Mouse (Mus musculus): ENCODE results near the gene Gtsf1l. TPM values are rescaled to one million over a fixed set of nuclear protein-coding genes. Genes with fewer than 3 reads are reported as not detected.
"Not testable (repeated sequence)": the region's sequence is repeated elsewhere in the genome, so short reads cannot be mapped to it uniquely, and the experiment has no call there.

The Gtsf1l gene
- polyA plus RNA-seq, 1 experiment from 2014 or later, result not detected

DNA sequence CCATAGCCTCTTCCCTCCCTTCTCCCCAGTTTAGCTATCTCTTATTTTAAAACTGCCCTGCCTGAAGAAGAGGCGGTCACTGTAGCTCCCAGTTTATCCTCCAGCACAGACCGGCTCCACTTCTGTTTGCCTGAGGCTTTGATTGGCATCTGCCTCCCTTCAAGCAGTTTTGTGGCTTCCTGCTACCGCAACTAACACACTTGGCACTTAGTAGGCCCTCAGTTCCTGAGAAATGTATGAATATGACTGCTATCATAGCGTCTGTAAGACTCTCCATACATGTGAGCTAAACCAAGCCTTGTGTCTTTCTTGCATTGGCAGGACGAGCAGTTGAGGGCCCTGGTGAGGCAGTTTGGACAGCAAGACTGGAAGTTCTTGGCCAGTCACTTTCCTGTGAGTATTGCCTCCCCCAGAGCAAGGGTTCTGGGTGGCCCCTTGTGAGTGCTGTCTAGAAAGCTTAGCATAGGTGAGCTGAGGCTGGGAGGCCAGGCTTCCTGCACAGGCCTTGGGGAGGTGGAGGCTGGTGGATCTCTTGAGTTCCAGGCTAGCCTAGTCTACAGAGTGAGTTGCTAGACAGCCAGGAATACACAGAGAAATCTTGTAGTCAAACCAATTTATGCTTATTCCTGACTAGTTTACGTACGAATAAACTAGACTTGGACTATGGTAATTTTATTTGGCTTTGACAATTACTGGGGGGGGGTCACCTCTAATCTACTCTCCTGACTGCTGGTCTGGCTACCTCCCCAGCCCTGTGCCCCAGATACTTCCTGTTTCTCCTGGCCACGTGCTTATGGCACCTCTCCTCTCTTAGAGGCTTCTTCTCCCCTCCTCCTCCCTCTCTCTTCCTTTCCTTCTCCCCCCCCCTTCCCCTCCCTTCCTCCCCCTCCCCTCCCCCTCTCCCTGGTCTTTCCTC, 26.2 kb downstream of the Gtsf1l start:
- Histone ChIP-seq H3K9ac (no peak overlapping the region), H3K9me3 (replicated peaks) (no peaks in the 10 kb centered on the region), H3K4me1 (replicated peaks) (peaks cover 49% of the 10 kb centered on the region), H3K27me3 (no peaks in the 10 kb centered on the region), H3K4me2 (no peak overlapping the region), H3K4me3 (replicated peaks) (no peak overlapping the region), H3K36me3 (peaks cover 90% of the 10 kb centered on the region), H3K27ac (peak overlapping the region; percentile 16; the same call in 1 of the 2 replicates)
- no peak for ATAC-seq (ENCODE audit: low read depth)
- no peak for DNase-seq
- WGBS (ENCODE audit: insufficient replicate concordance), result 43% methylated on average over 8 of the region's 8 CpGs

DNA sequence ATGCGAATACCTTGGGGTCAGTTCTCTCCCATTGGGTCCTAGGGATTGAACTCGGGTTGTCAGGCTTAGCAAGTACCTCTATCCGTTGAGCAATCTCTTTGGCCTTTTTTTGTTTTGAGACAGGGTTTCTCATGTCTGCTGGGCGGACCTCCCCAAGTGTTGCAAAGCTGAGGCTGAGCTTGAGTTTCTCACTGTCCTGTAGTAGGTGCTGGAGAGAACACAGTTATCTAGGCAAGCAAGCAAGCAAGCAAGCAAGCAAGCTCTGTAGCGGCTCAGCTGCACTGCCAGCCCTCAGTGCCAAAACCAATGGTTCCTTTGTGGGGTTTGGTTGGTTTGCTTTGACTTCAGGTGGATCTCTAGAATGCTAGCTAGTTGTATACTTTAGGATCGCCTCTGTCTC, 27.0 kb downstream of the Gtsf1l start:
- no peaks in the 10 kb centered on the region for H3K27me3 ChIP-seq
- no peak overlapping the region for H3K4me2 ChIP-seq
- H3K9me3 ChIP-seq (replicated peaks), result no peaks in the 10 kb centered on the region
- ATAC-seq (ENCODE audit: low read depth) (no peak), DNase-seq (no peak)
- peaks cover 82% of the 10 kb centered on the region for H3K36me3 ChIP-seq
- peaks cover 57% of the 10 kb centered on the region for H3K4me1 ChIP-seq (replicated peaks)
- peak overlapping the region; percentile 34; the same call in 1 of the 2 replicates for H3K27ac ChIP-seq
- WGBS (ENCODE audit: insufficient replicate concordance), result 52% methylated on average over 6 of the region's 6 CpGs
- no peak overlapping the region for H3K9ac ChIP-seq
- no peak overlapping the region for H3K4me3 ChIP-seq (replicated peaks)

DNA sequence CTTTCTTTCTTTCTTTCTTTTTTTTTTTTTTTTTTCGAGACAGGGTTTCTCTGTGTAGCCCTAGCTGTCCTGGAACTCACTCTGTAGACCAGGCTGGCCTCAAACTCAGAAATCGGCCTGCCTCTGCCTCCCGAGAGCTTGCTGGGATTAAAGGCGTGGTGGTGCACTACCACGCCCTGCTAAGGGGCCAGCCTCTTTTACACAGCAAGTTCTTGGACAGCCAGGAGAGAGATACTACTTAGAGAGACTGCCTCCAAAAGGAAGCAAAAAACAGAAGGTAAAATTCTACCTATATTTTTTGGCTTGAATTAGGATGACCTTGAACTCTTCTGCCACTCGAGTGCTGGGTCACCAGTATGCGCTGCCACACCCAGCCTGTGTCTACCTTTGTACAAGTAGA, 28.7 kb downstream of the Gtsf1l start:
- peaks cover 65% of the 10 kb centered on the region for H3K4me1 ChIP-seq (replicated peaks)
- not testable (repeated sequence) for H3K9ac ChIP-seq; H3K27ac ChIP-seq; H3K27me3 ChIP-seq; H3K4me3 ChIP-seq (replicated peaks); DNase-seq; ATAC-seq (ENCODE audit: low read depth); H3K9me3 ChIP-seq (replicated peaks)
- peaks cover 65% of the 10 kb centered on the region for H3K36me3 ChIP-seq
- peak overlapping the region; percentile 17; the same call in 1 of the 2 replicates for H3K4me2 ChIP-seq
- 79% methylated on average over 7 of the region's 7 CpGs for WGBS (ENCODE audit: insufficient replicate concordance)

DNA sequence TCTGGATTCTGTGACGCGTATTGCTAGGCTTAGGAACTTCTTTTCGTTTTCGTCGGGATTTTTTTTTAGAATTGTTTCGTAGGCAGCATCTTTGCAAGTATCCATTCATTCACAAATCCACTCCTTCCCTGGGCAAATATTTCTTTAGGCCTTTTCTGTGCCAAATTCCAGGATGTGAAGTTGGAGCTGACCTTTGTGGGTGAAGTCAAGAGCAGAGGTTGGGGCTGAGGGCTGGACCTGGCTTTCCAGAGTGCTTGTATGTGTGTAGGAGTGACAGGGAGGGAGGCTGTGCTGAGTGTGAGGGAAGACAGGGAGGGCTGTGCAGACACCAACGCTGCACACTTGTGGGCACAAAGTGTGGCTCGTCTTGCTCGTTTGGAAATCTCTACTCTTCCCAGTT, 31.1 kb downstream of the Gtsf1l start:
- no peak for DNase-seq
- peaks cover 41% of the 10 kb centered on the region for H3K36me3 ChIP-seq
- peak overlapping the region; percentile 94 for H3K9ac ChIP-seq
- ATAC-seq (ENCODE audit: low read depth), result no peak
- H3K9me3 ChIP-seq (replicated peaks), result no peaks in the 10 kb centered on the region
- WGBS (ENCODE audit: insufficient replicate concordance), result 83% methylated on average over 9 of the region's 9 CpGs
- H3K4me3 ChIP-seq (replicated peaks), result peak overlapping the region; percentile 94
- peaks cover 80% of the 10 kb centered on the region for H3K4me1 ChIP-seq (replicated peaks)
- H3K27ac ChIP-seq, result peak overlapping the region; percentile 48; the same call in 1 of the 2 replicates
- H3K4me2 ChIP-seq, result peak overlapping the region; percentile 99
- H3K27me3 ChIP-seq, result no peaks in the 10 kb centered on the region

DNA sequence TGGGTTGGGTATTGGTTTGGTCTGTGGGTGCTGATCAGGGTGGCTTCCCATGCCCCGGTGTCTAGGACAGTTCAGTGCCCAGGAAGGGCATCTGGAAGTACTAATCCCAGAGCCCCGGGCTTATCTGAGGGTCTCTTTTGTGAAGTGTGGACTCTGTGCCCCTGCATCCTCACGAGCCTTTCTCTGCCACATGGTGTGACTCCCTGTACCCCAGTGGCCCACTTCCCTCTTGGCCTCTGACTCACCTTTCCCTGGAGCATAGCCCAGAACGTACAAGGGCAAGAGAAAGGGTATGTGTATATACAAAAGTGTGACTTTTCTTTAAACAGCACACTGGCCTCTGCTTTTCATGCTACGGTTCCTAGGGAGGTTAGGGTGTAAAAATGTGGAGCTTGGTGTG, 31.9 kb downstream of the Gtsf1l start:
- H3K36me3 ChIP-seq, result peaks cover 33% of the 10 kb centered on the region

DNA sequence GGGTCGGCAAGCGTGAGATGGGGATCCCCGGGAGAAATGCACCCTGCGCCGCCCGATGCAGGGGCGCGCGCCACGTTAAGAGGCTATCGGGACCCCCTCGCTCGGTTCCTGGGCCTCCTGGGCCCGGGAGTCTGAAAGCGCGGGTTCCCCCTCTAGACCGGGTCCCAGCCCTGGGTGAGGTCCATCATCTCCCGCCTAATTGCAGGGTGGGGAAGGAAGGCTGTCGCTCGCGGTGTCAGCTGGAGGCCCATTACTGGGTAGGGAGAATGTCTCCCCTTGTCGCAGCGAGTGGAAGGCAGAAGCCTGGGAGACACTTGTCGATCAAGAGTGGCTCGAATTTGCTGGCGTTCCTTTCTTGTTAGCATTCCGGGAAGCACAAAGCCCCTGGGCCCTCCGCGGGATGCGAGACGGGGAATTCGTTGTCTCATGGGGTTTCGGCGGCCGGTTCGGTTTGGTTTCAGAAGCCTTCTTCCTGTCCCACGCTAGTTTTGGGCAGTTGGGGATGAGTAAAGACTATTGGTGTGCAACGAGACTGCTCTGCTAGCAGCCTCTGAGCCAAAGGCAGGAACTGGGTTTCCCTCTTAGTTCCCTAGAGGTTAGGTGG, 32.7 kb downstream of the Gtsf1l start:
- ATAC-seq (ENCODE audit: low read depth) (peak; percentile 57), DNase-seq (peak; percentile 26)
- 0% methylated on average over 38 of the region's 38 CpGs for WGBS (ENCODE audit: insufficient replicate concordance)
- Histone ChIP-seq H3K4me1 (replicated peaks) (peaks cover 68% of the 10 kb centered on the region), H3K9ac (peak overlapping the region; percentile 94), H3K4me2 (peak overlapping the region; percentile 99), H3K27ac (peak overlapping the region; percentile 86), H3K9me3 (replicated peaks) (no peaks in the 10 kb centered on the region), H3K36me3 (peaks cover 27% of the 10 kb centered on the region), H3K27me3 (no peaks in the 10 kb centered on the region), H3K4me3 (replicated peaks) (peak overlapping the region; percentile 94)

More for the DNA sequence above, 31.9 kb downstream of the Gtsf1l start:
- DNase-seq, result no peak
- Histone ChIP-seq H3K27ac (0 out of 2 replicates have a peak overlapping the region, but pooled peaks have one; percentile 48), H3K9me3 (replicated peaks) (no peaks in the 10 kb centered on the region), H3K4me2 (peak overlapping the region; percentile 99), H3K4me1 (replicated peaks) (peaks cover 74% of the 10 kb centered on the region), H3K4me3 (replicated peaks) (peak overlapping the region; percentile 94), H3K27me3 (no peaks in the 10 kb centered on the region), H3K9ac (peak overlapping the region; percentile 94)
- ATAC-seq (ENCODE audit: low read depth), result no peak
- 21% methylated on average over 5 of the region's 5 CpGs for WGBS (ENCODE audit: insufficient replicate concordance)

DNA sequence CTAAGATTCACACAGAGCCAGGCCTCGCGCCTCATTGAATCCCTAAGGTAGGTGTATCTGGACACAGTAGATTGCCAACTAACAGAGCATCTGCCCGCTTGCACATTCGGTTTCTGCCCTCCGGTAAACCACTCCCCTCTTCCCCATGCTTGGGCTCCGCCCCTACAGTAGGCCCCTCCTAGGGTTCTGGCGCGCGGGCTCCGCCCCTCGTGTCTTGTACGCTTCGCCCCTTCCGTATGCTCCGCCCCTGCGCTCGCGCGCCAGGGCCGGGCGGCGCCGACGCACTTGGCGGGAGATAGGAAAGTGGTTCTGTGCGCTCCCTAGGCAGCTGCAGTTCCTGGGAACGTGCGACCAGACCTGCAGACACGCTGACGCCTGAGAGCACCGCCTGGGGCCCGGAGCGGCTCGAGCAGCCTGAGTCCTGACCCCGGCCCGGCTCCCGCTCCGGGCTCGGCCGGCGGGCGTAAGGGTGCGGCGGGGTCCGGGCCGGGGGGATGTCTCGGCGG, 33.3 kb downstream of the Gtsf1l start, which contains the start of gene Mybl2:
TSS of gene Mybl2 (plus strand) at position 353 of the 506 bp plus-strand sequence.
- Histone ChIP-seq H3K27me3 (no peaks in the 10 kb centered on the region), H3K4me3 (replicated peaks) (peak within 1 kb of the TSS; percentile 94), H3K9me3 (replicated peaks) (no peaks in the 10 kb centered on the region), H3K9ac (peak within 1 kb of the TSS; percentile 94), H3K4me2 (peak within 1 kb of the TSS; percentile 99), H3K36me3 (peaks cover 21% of the 10 kb centered on the region), H3K27ac (peak within 1 kb of the TSS; percentile 86), H3K4me1 (replicated peaks) (peaks cover 62% of the 10 kb centered on the region)
- ATAC-seq (ENCODE audit: low read depth), result peak; percentile 97
- WGBS (ENCODE audit: insufficient replicate concordance), result under 1% methylated on average over 48 of the region's 48 CpGs
- peak; percentile 99 for DNase-seq

DNA sequence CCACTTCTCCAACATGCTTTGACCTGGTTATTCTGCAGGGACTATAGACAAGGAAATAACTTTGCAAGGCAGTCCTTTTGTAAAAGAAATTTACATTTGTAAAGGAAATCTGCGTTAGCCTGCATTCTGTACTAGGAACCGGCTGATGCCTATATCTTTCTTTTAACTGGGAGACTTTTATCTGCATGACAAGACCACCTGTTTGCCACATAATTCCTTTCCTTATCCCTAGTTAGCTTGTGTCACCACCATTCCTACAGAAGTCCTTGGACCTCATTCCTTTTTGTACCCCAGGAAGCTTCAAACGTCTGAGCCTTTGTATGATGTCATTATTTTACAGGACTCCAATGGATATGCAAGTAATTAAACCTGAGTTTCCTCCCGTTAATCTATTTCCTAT, 34.8 kb downstream of the Gtsf1l start:
- H3K27ac ChIP-seq, result no peak overlapping the region
- H3K4me1 ChIP-seq (replicated peaks), result peaks cover 49% of the 10 kb centered on the region
- H3K9ac ChIP-seq, result no peak overlapping the region
- ATAC-seq (ENCODE audit: low read depth), result no peak
- H3K9me3 ChIP-seq (replicated peaks), result no peaks in the 10 kb centered on the region
- H3K4me3 ChIP-seq (replicated peaks), result no peak overlapping the region
- 72% methylated on average over 4 of the region's 4 CpGs for WGBS (ENCODE audit: insufficient replicate concordance)
- no peak for DNase-seq
- peaks cover 6% of the 10 kb centered on the region; the same call in 1 of the 2 replicates for H3K36me3 ChIP-seq
- no peak overlapping the region for H3K4me2 ChIP-seq
- H3K27me3 ChIP-seq, result no peaks in the 10 kb centered on the region

DNA sequence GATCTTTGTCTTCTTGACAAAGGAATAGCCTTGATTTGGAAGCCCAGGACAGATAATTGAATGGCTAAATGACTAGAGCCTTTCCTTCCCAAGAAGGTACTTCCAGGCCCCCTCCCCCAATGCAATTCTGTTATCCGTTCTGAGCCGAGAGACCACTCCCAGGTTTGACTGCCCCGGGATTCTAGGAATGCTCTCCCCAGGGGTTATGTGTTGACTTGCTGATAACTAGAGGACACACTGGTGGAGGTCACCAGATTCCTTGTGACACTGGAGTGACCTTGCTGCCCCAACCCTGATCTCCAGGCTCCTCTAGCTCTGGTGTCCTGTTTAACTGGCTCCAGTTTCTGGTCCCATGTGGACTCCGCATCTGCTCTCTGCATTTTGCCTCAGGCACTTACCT, 35.6 kb downstream of the Gtsf1l start:
- WGBS (ENCODE audit: insufficient replicate concordance), result 56% methylated on average over 4 of the region's 4 CpGs
- H3K27ac ChIP-seq, result no peak overlapping the region
- no peak overlapping the region for H3K9ac ChIP-seq
- no peaks in the 10 kb centered on the region for H3K9me3 ChIP-seq (replicated peaks)
- DNase-seq (no peak), ATAC-seq (ENCODE audit: low read depth) (no peak)
- no peak overlapping the region for H3K4me2 ChIP-seq
- peaks cover 1% of the 10 kb centered on the region; the same call in 1 of the 2 replicates for H3K36me3 ChIP-seq
- H3K4me1 ChIP-seq (replicated peaks), result peaks cover 43% of the 10 kb centered on the region
- H3K27me3 ChIP-seq, result no peaks in the 10 kb centered on the region
- H3K4me3 ChIP-seq (replicated peaks), result no peak overlapping the region

DNA sequence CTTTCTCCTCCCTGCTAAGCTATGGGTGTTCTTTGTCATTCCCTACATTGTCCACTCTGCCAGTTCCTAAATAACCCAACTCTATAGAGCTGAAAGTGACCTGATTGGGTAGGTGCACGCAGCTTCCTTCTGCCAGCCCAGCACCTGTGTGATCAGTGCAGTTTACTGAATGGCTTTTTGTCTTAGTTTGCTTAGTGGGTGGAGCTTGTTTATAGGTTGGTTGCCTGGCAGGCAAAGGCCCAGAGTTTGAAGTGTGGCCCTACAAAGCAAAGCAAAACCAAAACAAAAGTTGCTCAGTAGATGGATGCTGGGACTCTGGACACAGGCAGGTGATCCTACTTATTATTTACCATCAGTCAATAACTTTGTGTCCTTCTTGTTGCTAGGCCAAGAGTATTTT, 36.0 kb downstream of the Gtsf1l start:
- no peak overlapping the region for H3K9ac ChIP-seq
- peaks cover 39% of the 10 kb centered on the region for H3K4me1 ChIP-seq (replicated peaks)
- DNase-seq (no peak), ATAC-seq (ENCODE audit: low read depth) (no peak)
- H3K27me3 ChIP-seq, result no peaks in the 10 kb centered on the region
- H3K9me3 ChIP-seq (replicated peaks), result no peaks in the 10 kb centered on the region
- peaks cover 4% of the 10 kb centered on the region for H3K36me3 ChIP-seq
- no peak overlapping the region for H3K4me3 ChIP-seq (replicated peaks)
- H3K4me2 ChIP-seq, result no peak overlapping the region
- H3K27ac ChIP-seq, result no peak overlapping the region
- WGBS (ENCODE audit: insufficient replicate concordance), result 70% methylated on average over 1 of the region's 1 CpGs

DNA sequence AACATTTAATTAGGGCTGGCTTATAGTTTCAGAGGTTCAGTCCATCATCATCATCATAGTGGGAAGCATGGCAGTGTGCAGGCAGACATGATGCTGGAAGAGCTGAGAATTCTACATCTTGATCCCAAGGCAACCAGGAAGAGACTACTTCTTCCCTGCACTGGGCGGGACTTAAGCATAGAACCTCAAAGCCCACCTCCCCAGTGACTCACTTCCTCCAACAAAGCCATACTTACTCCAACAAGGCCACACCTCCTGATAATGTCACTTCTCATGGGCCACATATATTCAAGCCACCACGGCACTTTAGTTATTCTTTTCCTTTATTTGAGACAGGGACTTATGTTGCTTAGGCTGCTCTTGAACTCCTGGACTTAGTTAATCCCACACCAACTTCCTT, 38.5 kb downstream of the Gtsf1l start:
- no peak overlapping the region for H3K9ac ChIP-seq
- DNase-seq (no peak), ATAC-seq (ENCODE audit: low read depth) (no peak)
- no peak overlapping the region for H3K4me3 ChIP-seq (replicated peaks)
- WGBS (ENCODE audit: insufficient replicate concordance), result 78% methylated on average over 2 of the region's 2 CpGs
- H3K4me1 ChIP-seq (replicated peaks), result peaks cover 21% of the 10 kb centered on the region
- H3K27ac ChIP-seq, result no peak overlapping the region
- no peaks in the 10 kb centered on the region for H3K27me3 ChIP-seq
- no peaks in the 10 kb centered on the region for H3K9me3 ChIP-seq (replicated peaks)
- H3K4me2 ChIP-seq, result no peak overlapping the region
- peaks cover 25% of the 10 kb centered on the region for H3K36me3 ChIP-seq

Data from liver, embryonic 13.5 days (tissue).